ENCODE assay signal across 16 mouse cellular contexts in genomic region chr14:122375070-122375811, GRCm38 (mm10).
DNase-seq lines count a peak whose midpoint lies in the region; ATAC-seq and TF ChIP-seq lines count a peak whose summit lies in the region.
"Had no signal": no experiment of that assay in that cellular context is flagged by ENCODE, and none has a peak within 500 bp of the region (broad histone marks: within the 10 kb centered on the region; RNA-seq: fewer than 3 reads in every experiment).

No protein-coding gene starts in this region.

- no peaks in the 10 kb centered on the region for H3K9me3 ChIP-seq in embryonic facial prominence, embryonic 11.5 days (replicated peaks; ENCODE audit: control insufficient read depth, low read length)
- H3K9me3 ChIP-seq in hindbrain, embryonic 13.5 days, result no peaks in the 10 kb centered on the region
- H3K9me3 ChIP-seq in midbrain, embryonic 13.5 days, result no peaks in the 10 kb centered on the region
- H3K9me3 ChIP-seq: heart, embryonic 15.5 days; megakaryocyte, embryonic 14.5 days had no signal

- no peak for TF ChIP-seq EP300 in heart, adult 2 months (IDR thresholded peaks at IDR 0.05; ENCODE audit: insufficient read depth, low read depth, low read length)

- no peak for ATAC-seq in embryonic facial prominence, embryonic 11.5 days (replicated peaks; ENCODE audit: insufficient number of reproducible peaks, low FRiP score, low TSS enrichment, low read depth)
- no peak for ATAC-seq in hindbrain, embryonic 13.5 days (ENCODE audit: low FRiP score)
- ATAC-seq in midbrain, embryonic 13.5 days, result no peak

- WGBS in embryonic facial prominence, embryonic 11.5 days, result 38% methylated on average over 12 of the region's 12 CpGs
- 37% methylated on average over 12 of the region's 12 CpGs for WGBS in hindbrain, embryonic 13.5 days
- 19% methylated on average over 12 of the region's 12 CpGs for WGBS in midbrain, embryonic 13.5 days
- 74% methylated on average over 12 of the region's 12 CpGs for WGBS in heart, adult 2 months

- peak; percentile 61 to 76 for DNase-seq in cerebellum, postnatal 10 days
- no peak for DNase-seq in cerebellum, adult 8-10 months
- peak; percentile 36 for DNase-seq in embryonic facial prominence, embryonic 11.5 days (ENCODE audit: low spot score)
- DNase-seq in retina, postnatal 1 day, result no peak
- no peak for DNase-seq in layer of hippocampus, adult 8-10 months (ENCODE audit: low spot score in 2 of 2)
- no peak for DNase-seq in heart, adult 2 months
- DNase-seq: adrenal gland, adult 8-10 months; gastrocnemius, postnatal 36 days; right cerebral cortex, postnatal 4 days; thymus, postnatal 36 days had no signal

- no peaks in the 10 kb centered on the region for H3K4me1 ChIP-seq in embryonic facial prominence, embryonic 11.5 days (ENCODE audit: control insufficient read depth, insufficient read depth, low read length)
- peaks cover 15% of the 10 kb centered on the region for H3K4me1 ChIP-seq in hindbrain, embryonic 13.5 days (replicated peaks)
- peaks cover 34% of the 10 kb centered on the region for H3K4me1 ChIP-seq in midbrain, embryonic 13.5 days (replicated peaks)
- H3K4me1 ChIP-seq in heart, adult 2 months (ENCODE audit: control insufficient read depth, insufficient read depth, low read length), result no peaks in the 10 kb centered on the region
- H3K4me1 ChIP-seq: heart, embryonic 15.5 days; megakaryocyte, embryonic 14.5 days had no signal

- H3K36me3 ChIP-seq in embryonic facial prominence, embryonic 11.5 days (replicated peaks; ENCODE audit: control insufficient read depth, insufficient read depth, low read depth, low read length), result no peaks in the 10 kb centered on the region
- H3K36me3 ChIP-seq in hindbrain, embryonic 13.5 days, result no peaks in the 10 kb centered on the region
- no peaks in the 10 kb centered on the region for H3K36me3 ChIP-seq in midbrain, embryonic 13.5 days
- H3K36me3 ChIP-seq in heart, adult 2 months (ENCODE audit: control insufficient read depth, insufficient read depth, low read length), result no peaks in the 10 kb centered on the region
- H3K36me3 ChIP-seq: heart, embryonic 15.5 days had no signal

- H3K4me3 ChIP-seq in embryonic facial prominence, embryonic 11.5 days (ENCODE audit: low read depth, low read length), result no peak overlapping the region
- no peak overlapping the region for H3K4me3 ChIP-seq in hindbrain, embryonic 13.5 days
- H3K4me3 ChIP-seq in midbrain, embryonic 13.5 days (replicated peaks), result peak overlapping the region; percentile 10; the same call in 1 of the 2 replicates
- no peak overlapping the region for H3K4me3 ChIP-seq in heart, adult 2 months
- H3K4me3 ChIP-seq: heart, embryonic 15.5 days; megakaryocyte, embryonic 14.5 days had no signal

- peak overlapping the region; percentile 10; the same call in 1 of the 2 replicates for H3K4me2 ChIP-seq in embryonic facial prominence, embryonic 11.5 days (ENCODE audit: low read depth, low read length)
- no peak overlapping the region for H3K4me2 ChIP-seq in hindbrain, embryonic 13.5 days
- H3K4me2 ChIP-seq in midbrain, embryonic 13.5 days (replicated peaks), result peak overlapping the region; percentile 37
- H3K4me2 ChIP-seq: heart, embryonic 15.5 days; liver, embryonic 11.5 days had no signal

- no peak overlapping the region for H3K9ac ChIP-seq in embryonic facial prominence, embryonic 11.5 days (replicated peaks; ENCODE audit: low read length)
- H3K9ac ChIP-seq in hindbrain, embryonic 13.5 days, result no peak overlapping the region
- H3K9ac ChIP-seq in midbrain, embryonic 13.5 days (replicated peaks), result peak overlapping the region; percentile 52
- H3K9ac ChIP-seq in heart, adult 2 months (ENCODE audit: low read depth, low read length), result no peak overlapping the region
- H3K9ac ChIP-seq: heart, embryonic 15.5 days had no signal

- intact Hi-C loops in heart, adult 2 months (cut with DNase I), result no loop called here

- no peaks in the 10 kb centered on the region for H3K27me3 ChIP-seq in embryonic facial prominence, embryonic 11.5 days (ENCODE audit: control insufficient read depth, insufficient read depth, low read length)
- peaks cover 66% of the 10 kb centered on the region for H3K27me3 ChIP-seq in hindbrain, embryonic 13.5 days
- peaks cover 81% of the 10 kb centered on the region for H3K27me3 ChIP-seq in midbrain, embryonic 13.5 days
- H3K27me3 ChIP-seq in heart, adult 2 months (ENCODE audit: control insufficient read depth, insufficient read depth, low read length), result no peaks in the 10 kb centered on the region
- H3K27me3 ChIP-seq: heart, embryonic 15.5 days; megakaryocyte, embryonic 14.5 days had no signal

- no peak for TF ChIP-seq CTCF in heart, adult 2 months (IDR thresholded peaks at IDR 0.05)

- no peak for TF ChIP-seq POLR2A in heart, adult 2 months (IDR thresholded peaks at IDR 0.05; ENCODE audit: insufficient read depth, low read depth, low read length)

- H3K27ac ChIP-seq in embryonic facial prominence, embryonic 11.5 days (replicated peaks; ENCODE audit: low read depth, low read length), result no peak overlapping the region
- peak overlapping the region; percentile 70 for H3K27ac ChIP-seq in hindbrain, embryonic 13.5 days
- peak overlapping the region; percentile 86 for H3K27ac ChIP-seq in midbrain, embryonic 13.5 days
- no peak overlapping the region for H3K27ac ChIP-seq in heart, adult 2 months
- H3K27ac ChIP-seq: heart, embryonic 15.5 days; kidney, postnatal 0 days had no signal

- H3K79me2 ChIP-seq in heart, adult 2 months (replicated peaks; ENCODE audit: control insufficient read depth, insufficient read depth, low read length), result no peaks in the 10 kb centered on the region

Comparison
In these comparisons a context has a peak if more than half of its experiments do, and no peak if none do; other contexts are left out.
1. DNase-seq: peak in cerebellum, postnatal 10 days (2 of 2) and embryonic facial prominence, embryonic 11.5 days (single experiment); none in cerebellum, adult 8-10 months (single experiment), retina, postnatal 1 day (single experiment), layer of hippocampus, adult 8-10 months (0 of 2) and heart, adult 2 months (0 of 2).
2. H3K27ac ChIP-seq: peak in hindbrain, embryonic 13.5 days (single experiment) and midbrain, embryonic 13.5 days (single experiment); none in embryonic facial prominence, embryonic 11.5 days (single experiment) and heart, adult 2 months (single experiment).